Mouse (Mus musculus): ENCODE data around the gene Fancc. TPM values are rescaled to one million over a fixed set of nuclear protein-coding genes. Genes with fewer than 3 reads are reported as not detected.

Gene Fancc
- polyA plus RNA-seq, 1 experiment from 2014 or later, result 23.4 TPM

- Histone ChIP-seq H3K36me3 (no peaks in the 10 kb centered on the region), H3K9me3 (no peaks in the 10 kb centered on the region), H3K27me3 (ENCODE audit: insufficient read depth, poor library complexity, severe bottlenecking) (no peaks in the 10 kb centered on the region), H3K4me1 (replicated peaks) (peaks cover 33% of the 10 kb centered on the region), H3K4me3 (no peak overlapping the region), H3K27ac (no peak overlapping the region)
- WGBS, result 45% methylated on average over 4 of the region's 4 CpGs
- peak; percentile 67 for DNase-seq (ENCODE audit: low spot score)
Measured at GRCm38 (mm10) chr13:63331379-63331778, 165.7 kb downstream of the Fancc start.

- Histone ChIP-seq H3K36me3 (no peaks in the 10 kb centered on the region), H3K27ac (no peak overlapping the region), H3K27me3 (ENCODE audit: insufficient read depth, poor library complexity, severe bottlenecking) (no peaks in the 10 kb centered on the region), H3K9me3 (no peaks in the 10 kb centered on the region), H3K4me3 (no peak overlapping the region), H3K4me1 (replicated peaks) (peaks cover 26% of the 10 kb centered on the region)
- 16% methylated on average over 9 of the region's 9 CpGs for WGBS
- peak; percentile 29 for DNase-seq (ENCODE audit: low spot score)
Measured at GRCm38 (mm10) chr13:63330236-63330860, 166.7 kb downstream of the Fancc start.

GRCm38 (mm10) chr13:63326015-63326414, 171.1 kb downstream of the Fancc start:
- DNase-seq (ENCODE audit: low spot score), result no peak
- 73% methylated on average over 2 of the region's 2 CpGs for WGBS
- Histone ChIP-seq H3K4me3 (no peak overlapping the region), H3K36me3 (peaks cover 11% of the 10 kb centered on the region; the same call in 1 of the 2 replicates), H3K27me3 (ENCODE audit: insufficient read depth, poor library complexity, severe bottlenecking) (no peaks in the 10 kb centered on the region), H3K4me1 (replicated peaks) (peaks cover 62% of the 10 kb centered on the region), H3K9me3 (no peaks in the 10 kb centered on the region), H3K27ac (no peak overlapping the region)

- peak overlapping the region; percentile 68 for H3K27ac ChIP-seq
- H3K36me3 ChIP-seq, result peaks cover 16% of the 10 kb centered on the region; the same call in 1 of the 2 replicates
- WGBS, result 75% methylated on average over 10 of the region's 10 CpGs
- no peaks in the 10 kb centered on the region for H3K9me3 ChIP-seq
- no peak overlapping the region for H3K4me3 ChIP-seq
- DNase-seq (ENCODE audit: low spot score), result no peak
- H3K27me3 ChIP-seq (ENCODE audit: insufficient read depth, poor library complexity, severe bottlenecking), result no peaks in the 10 kb centered on the region
- peaks cover 56% of the 10 kb centered on the region for H3K4me1 ChIP-seq (replicated peaks)
Measured at GRCm38 (mm10) chr13:63324978-63325848, 171.9 kb downstream of the Fancc start.

- no peaks in the 10 kb centered on the region for H3K27me3 ChIP-seq (ENCODE audit: insufficient read depth, poor library complexity, severe bottlenecking)
- no peaks in the 10 kb centered on the region for H3K9me3 ChIP-seq
- WGBS, result 63% methylated on average over 3 of the region's 3 CpGs
- peaks cover 16% of the 10 kb centered on the region; the same call in 1 of the 2 replicates for H3K36me3 ChIP-seq
- H3K27ac ChIP-seq, result 0 out of 2 replicates have a peak overlapping the region, but pooled peaks have one; percentile 68
- peaks cover 47% of the 10 kb centered on the region for H3K4me1 ChIP-seq (replicated peaks)
- no peak overlapping the region for H3K4me3 ChIP-seq
- no peak for DNase-seq (ENCODE audit: low spot score)
Measured at GRCm38 (mm10) chr13:63324311-63324710, 172.8 kb downstream of the Fancc start.

DNA sequence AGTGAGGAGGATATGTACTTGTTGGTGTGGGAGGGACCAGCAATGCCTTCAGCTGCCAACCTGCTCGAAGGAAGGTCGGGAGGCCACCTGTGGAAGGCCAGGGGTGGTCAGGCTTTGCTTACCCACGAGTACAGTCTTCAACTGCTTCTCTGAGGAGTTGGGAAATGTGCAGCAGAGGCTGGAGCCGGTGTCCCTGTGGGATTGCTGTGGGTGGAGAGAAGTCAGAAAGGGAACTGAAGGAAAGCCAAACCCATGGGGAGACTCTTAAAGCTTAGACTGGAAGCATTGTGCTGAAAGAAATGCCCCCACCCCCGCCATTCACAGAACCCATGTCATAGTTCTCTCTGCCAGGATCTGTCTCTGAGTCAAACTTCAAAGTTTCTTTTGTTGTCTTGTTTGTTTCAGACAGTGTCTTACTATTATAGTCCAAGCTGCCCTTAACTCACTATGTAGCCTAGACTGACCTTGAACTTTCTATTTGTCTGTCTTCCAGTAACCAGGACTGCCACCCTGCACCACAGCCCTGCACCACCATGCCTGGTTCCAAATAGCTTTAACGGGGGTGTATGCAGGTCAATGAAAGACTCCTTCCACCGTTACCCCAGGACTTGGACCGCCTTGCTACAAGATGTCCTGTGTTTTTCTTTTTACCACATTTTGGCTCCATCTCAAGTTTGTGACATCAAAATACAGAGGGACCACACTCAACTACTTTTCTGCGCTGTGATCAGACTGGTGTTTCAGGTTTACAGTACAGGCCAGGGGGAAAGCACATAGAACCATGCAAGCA, 173.6 kb downstream of the Fancc start:
- Histone ChIP-seq H3K9me3 (no peaks in the 10 kb centered on the region), H3K27ac (peak overlapping the region; percentile 62), H3K36me3 (peaks cover 16% of the 10 kb centered on the region; the same call in 1 of the 2 replicates), H3K4me3 (no peak overlapping the region), H3K4me1 (replicated peaks) (peaks cover 43% of the 10 kb centered on the region), H3K27me3 (ENCODE audit: insufficient read depth, poor library complexity, severe bottlenecking) (no peaks in the 10 kb centered on the region)
- DNase-seq (ENCODE audit: low spot score), result no peak
- 71% methylated on average over 9 of the region's 9 CpGs for WGBS

DNA sequence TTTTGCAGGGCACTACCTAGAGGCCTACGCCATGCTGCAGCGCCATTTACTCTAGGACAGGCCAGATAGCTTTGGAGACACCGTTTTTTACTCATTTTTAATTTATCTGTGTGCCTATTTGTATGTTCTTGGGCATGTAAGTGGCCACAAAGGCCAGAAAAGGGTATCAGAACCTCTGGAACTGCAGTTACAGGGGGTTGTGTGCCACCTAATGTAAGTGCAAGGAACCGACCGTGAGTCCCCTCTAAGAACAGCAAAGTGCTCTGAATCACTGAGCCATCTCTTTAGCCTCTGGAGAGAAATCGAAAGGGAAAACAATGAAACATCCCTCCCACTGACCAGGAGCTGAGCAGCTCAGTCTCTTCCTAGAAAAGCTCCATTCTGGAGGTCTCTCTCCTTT, 174.3 kb downstream of the Fancc start:
- Histone ChIP-seq H3K36me3 (peaks cover 16% of the 10 kb centered on the region; the same call in 1 of the 2 replicates), H3K4me3 (no peak overlapping the region), H3K9me3 (no peaks in the 10 kb centered on the region), H3K27ac (peak overlapping the region; percentile 62), H3K27me3 (ENCODE audit: insufficient read depth, poor library complexity, severe bottlenecking) (no peaks in the 10 kb centered on the region), H3K4me1 (replicated peaks) (peaks cover 43% of the 10 kb centered on the region)
- DNase-seq (ENCODE audit: low spot score), result no peak
- 77% methylated on average over 6 of the region's 6 CpGs for WGBS

DNA sequence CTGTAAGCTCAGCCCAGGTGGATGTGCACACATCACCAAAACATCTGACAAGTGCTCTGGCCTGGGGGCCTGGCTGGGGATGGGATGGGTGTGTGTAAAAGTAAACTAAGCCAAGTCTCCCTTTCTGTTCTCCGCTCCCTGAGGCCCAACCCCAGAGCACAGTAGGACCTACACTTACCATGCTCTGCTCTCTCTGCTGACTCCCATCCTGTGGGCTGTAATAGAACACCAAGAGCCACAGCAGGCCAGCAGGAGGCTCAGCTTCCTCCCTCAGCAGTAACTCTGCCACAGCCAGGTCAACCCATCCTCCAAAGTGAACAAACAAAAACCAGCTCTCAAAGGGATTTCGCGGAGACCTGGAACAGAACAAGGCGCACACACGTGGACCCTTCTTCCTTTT, 175.4 kb downstream of the Fancc start:
- Histone ChIP-seq H3K36me3 (peaks cover 23% of the 10 kb centered on the region), H3K27me3 (ENCODE audit: insufficient read depth, poor library complexity, severe bottlenecking) (no peaks in the 10 kb centered on the region), H3K4me1 (replicated peaks) (peaks cover 43% of the 10 kb centered on the region), H3K27ac (peak overlapping the region; percentile 6; the same call in 1 of the 2 replicates), H3K4me3 (no peak overlapping the region), H3K9me3 (no peaks in the 10 kb centered on the region)
- WGBS, result 59% methylated on average over 5 of the region's 5 CpGs
- no peak for DNase-seq (ENCODE audit: low spot score)

DNA sequence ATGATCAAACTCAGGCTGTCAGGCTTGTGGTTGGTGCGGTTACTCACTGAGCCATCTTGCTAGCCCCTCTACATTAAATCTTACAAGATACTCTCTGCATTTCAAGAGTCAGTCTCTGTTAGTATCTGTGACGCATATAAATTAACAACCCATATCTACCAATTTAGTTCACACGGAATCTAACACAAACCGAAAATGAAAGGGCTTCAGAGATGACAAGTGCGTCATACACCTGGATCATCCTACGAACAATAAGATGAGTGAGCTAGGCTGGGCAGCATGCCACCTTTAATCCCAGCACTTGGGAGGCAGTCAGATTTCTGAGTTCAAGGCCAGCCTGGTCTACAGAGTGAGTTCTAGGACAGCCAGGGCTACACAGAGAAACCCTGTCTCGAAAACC, 177.3 kb downstream of the Fancc start:
- Histone ChIP-seq H3K27ac (no peak overlapping the region), H3K36me3 (peaks cover 36% of the 10 kb centered on the region), H3K4me3 (no peak overlapping the region), H3K4me1 (replicated peaks) (peaks cover 37% of the 10 kb centered on the region), H3K27me3 (ENCODE audit: insufficient read depth, poor library complexity, severe bottlenecking) (no peaks in the 10 kb centered on the region), H3K9me3 (no peaks in the 10 kb centered on the region)
- DNase-seq (ENCODE audit: low spot score), result no peak
- WGBS, result 96% methylated on average over 7 of the region's 7 CpGs

DNA sequence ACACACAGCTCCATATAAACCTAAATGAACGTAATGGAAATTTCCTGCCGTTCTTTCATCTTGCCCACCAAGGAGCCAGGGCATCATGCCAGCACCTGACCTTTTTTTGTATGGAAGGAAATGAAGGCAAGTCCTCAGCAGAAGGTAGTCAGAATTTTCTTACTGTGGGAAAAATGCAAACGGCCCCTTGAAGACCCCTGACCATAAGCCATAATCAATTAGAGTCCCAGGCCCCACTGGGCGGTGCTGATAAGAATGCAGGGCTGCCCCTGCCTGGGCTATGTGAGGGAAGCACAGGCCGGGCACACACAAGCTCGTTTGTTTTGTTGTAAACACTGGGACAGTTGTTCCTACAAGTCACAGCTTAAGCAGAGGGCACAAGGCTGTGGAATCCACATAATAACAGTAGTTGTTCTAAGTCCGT, 179.4 kb downstream of the Fancc start:
- 70% methylated on average over 7 of the region's 7 CpGs for WGBS
- H3K9me3 ChIP-seq, result no peaks in the 10 kb centered on the region
- no peaks in the 10 kb centered on the region for H3K27me3 ChIP-seq (ENCODE audit: insufficient read depth, poor library complexity, severe bottlenecking)
- no peak for DNase-seq (ENCODE audit: low spot score)
- H3K27ac ChIP-seq, result no peak overlapping the region
- peaks cover 24% of the 10 kb centered on the region for H3K4me1 ChIP-seq (replicated peaks)
- H3K36me3 ChIP-seq, result peaks cover 43% of the 10 kb centered on the region
- H3K4me3 ChIP-seq, result no peak overlapping the region

GRCm38 (mm10) chr13:63316407-63316806, 180.7 kb downstream of the Fancc start:
- H3K4me1 ChIP-seq (replicated peaks), result peaks cover 11% of the 10 kb centered on the region
- WGBS, result 93% methylated on average over 5 of the region's 5 CpGs
- peaks cover 53% of the 10 kb centered on the region for H3K36me3 ChIP-seq
- DNase-seq (ENCODE audit: low spot score), result no peak
- H3K4me3 ChIP-seq, result no peak overlapping the region
- H3K27ac ChIP-seq, result no peak overlapping the region
- H3K27me3 ChIP-seq (ENCODE audit: insufficient read depth, poor library complexity, severe bottlenecking), result no peaks in the 10 kb centered on the region
- H3K9me3 ChIP-seq, result no peaks in the 10 kb centered on the region

- H3K9me3 ChIP-seq, result no peaks in the 10 kb centered on the region
- WGBS, result 83% methylated on average over 6 of the region's 6 CpGs
- H3K27ac ChIP-seq, result no peak overlapping the region
- no peak for DNase-seq (ENCODE audit: low spot score)
- H3K4me1 ChIP-seq (replicated peaks), result peaks cover 8% of the 10 kb centered on the region
- H3K4me3 ChIP-seq, result no peak overlapping the region
- H3K36me3 ChIP-seq, result peaks cover 47% of the 10 kb centered on the region
- H3K27me3 ChIP-seq (ENCODE audit: insufficient read depth, poor library complexity, severe bottlenecking), result no peaks in the 10 kb centered on the region
Measured at GRCm38 (mm10) chr13:63315777-63316176, 181.3 kb downstream of the Fancc start.
